Mouse (Mus musculus) gastrocnemius, postnatal 4 days (tissue): ENCODE data around the gene 1110051M20Rik. TPM values are rescaled to one million over a fixed set of nuclear protein-coding genes. Genes with fewer than 3 reads are reported as not detected.
A peak's percentile ranks its signal among the peaks of the same experiment; 100 is the strongest.

ENCODE experiments used
- DNase-seq, 2 experiments: peaks; one replicate each; pipeline ENCODE4 v3.0.0; 2021 to 2022; ENCODE audit warnings: low spot score in 2 of 2, mixed read lengths in 2 of 2
- total RNA-seq, 2 experiments: library from RNA; stranded (reverse); gene quantifications; 2 replicates each; pipeline ENCODE4 v1.2.3; 2021

The 1110051M20Rik gene
- total RNA-seq, 2 experiments from 2014 or later: 13.8 to 18.2 TPM

- DNase-seq: no peak
Measured at GRCm38 (mm10) chr2:91353854-91354253, 90.7 kb downstream of the 1110051M20Rik start.

- DNase-seq: no peak
Measured at GRCm38 (mm10) chr2:91351841-91352240, 92.7 kb downstream of the 1110051M20Rik start.

- peak in 1 of 2 experiments; percentile 3 for DNase-seq
Measured at GRCm38 (mm10) chr2:91349974-91350457, 94.5 kb downstream of the 1110051M20Rik start.

GRCm38 (mm10) chr2:91348936-91349335, 95.6 kb downstream of the 1110051M20Rik start:
- peak in 1 of 2 experiments; percentile 11 for DNase-seq

- DNase-seq: no peak
Measured at GRCm38 (mm10) chr2:91345644-91346043, 98.9 kb downstream of the 1110051M20Rik start.

GRCm38 (mm10) chr2:91339591-91339990, 104.9 kb downstream of the 1110051M20Rik start:
- no peak for DNase-seq

GRCm38 (mm10) chr2:91335128-91335527, 109.4 kb downstream of the 1110051M20Rik start:
- peak; percentile 52 to 75 for DNase-seq

GRCm38 (mm10) chr2:91331051-91331843, 113.3 kb downstream of the 1110051M20Rik start:
- DNase-seq: no peak

GRCm38 (mm10) chr2:91329996-91330738, 114.3 kb downstream of the 1110051M20Rik start:
- DNase-seq: peak in 1 of 2 experiments; percentile 18

GRCm38 (mm10) chr2:91328729-91329125, 115.8 kb downstream of the 1110051M20Rik start:
- DNase-seq: no peak

- DNase-seq: no peak
Measured at GRCm38 (mm10) chr2:91327968-91328728, 116.4 kb downstream of the 1110051M20Rik start.

- peak in 1 of 2 experiments; percentile 29 for DNase-seq
Measured at GRCm38 (mm10) chr2:91326746-91327350, 117.7 kb downstream of the 1110051M20Rik start.

GRCm38 (mm10) chr2:91324761-91325421, 119.6 kb downstream of the 1110051M20Rik start:
- DNase-seq: peak in 1 of 2 experiments; percentile 23

GRCm38 (mm10) chr2:91324346-91324745, 120.2 kb downstream of the 1110051M20Rik start:
- DNase-seq: no peak

GRCm38 (mm10) chr2:91322490-91322889, 122.0 kb downstream of the 1110051M20Rik start:
- no peak for DNase-seq

GRCm38 (mm10) chr2:91321923-91322322, 122.6 kb downstream of the 1110051M20Rik start:
- DNase-seq: no peak

- no peak for DNase-seq
Measured at GRCm38 (mm10) chr2:91320559-91321529, 123.7 kb downstream of the 1110051M20Rik start.

GRCm38 (mm10) chr2:91314184-91314583, 130.3 kb downstream of the 1110051M20Rik start:
- no peak for DNase-seq
